Mouse (Mus musculus) embryonic fibroblast, embryonic 13.5 days (primary cell): ENCODE data around the gene Eya3. TPM values are rescaled to one million over a fixed set of nuclear protein-coding genes. Genes with fewer than 3 reads are reported as not detected.
"Not testable (repeated sequence)": the region's sequence is repeated elsewhere in the genome, so short reads cannot be mapped to it uniquely, and the experiment has no call there.

Experiments
- H3K27ac ChIP-seq: 2 replicates; pipeline ENCODE4 v1.5.1; 2012; ENCODE audit warnings: low read length, control low read depth, inconsistent platforms; ENCODE audit not compliant: insufficient read depth
- H3K4me1 ChIP-seq: 2 replicates; pipeline ENCODE4 v1.6.1; 2011; ENCODE audit warnings: low read length; ENCODE audit not compliant: control insufficient read depth, insufficient read depth
- H3K4me3 ChIP-seq: 2 replicates; pipeline ENCODE4 v1.5.1; 2011; ENCODE audit warnings: mild to moderate bottlenecking, control low read depth, low read length; ENCODE audit not compliant: insufficient read depth
- CTCF ChIP-seq: IDR thresholded peaks from 2 replicates; pipeline ENCODE4 v1.5.1; 2011; ENCODE audit warnings: mild to moderate bottlenecking, control low read depth, low read length, moderate library complexity, borderline replicate concordance; ENCODE audit not compliant: insufficient read depth
- POLR2A ChIP-seq: IDR thresholded peaks from 2 replicates; pipeline ENCODE4 v1.6.1; 2011; ENCODE audit warnings: low read depth, mild to moderate bottlenecking, control low read depth, low read length, moderate library complexity
- polyA plus RNA-seq: library from polyadenylated mRNA; stranded (reverse); fragments of >200 nt; gene quantifications from 2 replicates; pipeline ENCODE4 v1.2.4, GENCODE M21; 2011; ENCODE audit warnings: low read depth; ENCODE audit not compliant: missing spikeins, insufficient read length

Gene Eya3
- polyA plus RNA-seq, 1 experiment, result 55.7 TPM

- Histone ChIP-seq H3K27ac (no peak overlapping the region), H3K4me3 (no peak overlapping the region), H3K4me1 (peaks cover 2% of the 10 kb centered on the region; the same call in 1 of the 2 replicates)
- TF ChIP-seq CTCF, result no peak
- TF ChIP-seq POLR2A, result no peak
Measured at GRCm38 (mm10) chr4:132734766-132735165, 96.0 kb downstream of the Eya3 start.

- Histone ChIP-seq H3K27ac (no peak overlapping the region), H3K4me3 (no peak overlapping the region), H3K4me1 (peaks cover 2% of the 10 kb centered on the region; the same call in 1 of the 2 replicates)
- TF ChIP-seq POLR2A (no peak), CTCF (no peak)
Measured at GRCm38 (mm10) chr4:132735389-132735788, 96.6 kb downstream of the Eya3 start.

- no peak overlapping the region for H3K4me3 ChIP-seq
- H3K4me1 ChIP-seq, result peaks cover 2% of the 10 kb centered on the region; the same call in 1 of the 2 replicates
- TF ChIP-seq CTCF (no peak), POLR2A (no peak)
- no peak overlapping the region for H3K27ac ChIP-seq
Measured at GRCm38 (mm10) chr4:132735894-132736293, 97.1 kb downstream of the Eya3 start.

GRCm38 (mm10) chr4:132737154-132737553 lies 98.4 kb downstream of the Eya3 start:
- H3K27ac ChIP-seq, H3K4me3 ChIP-seq, H3K4me1 ChIP-seq: not testable (repeated sequence)

GRCm38 (mm10) chr4:132741491-132741890 lies 102.7 kb downstream of the Eya3 start:
- Histone ChIP-seq H3K4me3 (no peak overlapping the region), H3K27ac (no peak overlapping the region), H3K4me1 (no peaks in the 10 kb centered on the region)
- TF ChIP-seq CTCF (no peak), POLR2A (no peak)

GRCm38 (mm10) chr4:132743992-132744911 lies 105.5 kb downstream of the Eya3 start:
- Histone ChIP-seq H3K4me1 (no peaks in the 10 kb centered on the region), H3K4me3 (no peak overlapping the region), H3K27ac (no peak overlapping the region)
- TF ChIP-seq CTCF (no peak), POLR2A (no peak)

- TF ChIP-seq POLR2A (no peak), CTCF (no peak)
- Histone ChIP-seq H3K4me3 (no peak overlapping the region), H3K4me1 (no peaks in the 10 kb centered on the region), H3K27ac (no peak overlapping the region)
Measured at GRCm38 (mm10) chr4:132746911-132747517, 108.2 kb downstream of the Eya3 start.

- Histone ChIP-seq H3K27ac (no peak overlapping the region), H3K4me3 (no peak overlapping the region), H3K4me1 (no peaks in the 10 kb centered on the region)
- no peak for TF ChIP-seq CTCF
- no peak for TF ChIP-seq POLR2A
Measured at GRCm38 (mm10) chr4:132747664-132748259, 109.0 kb downstream of the Eya3 start.

GRCm38 (mm10) chr4:132748778-132749177 lies 110.0 kb downstream of the Eya3 start:
- H3K4me3 ChIP-seq, result no peak overlapping the region
- H3K4me1 ChIP-seq, result no peaks in the 10 kb centered on the region
- H3K27ac ChIP-seq, result no peak overlapping the region
- no peak for TF ChIP-seq POLR2A
- TF ChIP-seq CTCF, result no peak
